Mouse (Mus musculus) C2C12 (cell line): Measurements from ENCODE around the gene Dab2ip. TPM values are rescaled to one million over a fixed set of nuclear protein-coding genes. Genes with fewer than 3 reads are reported as not detected.

Experiments
- H3K27me3 ChIP-seq: one replicate; pipeline ENCODE4 v1.6.1; 2011; ENCODE audit not compliant: control insufficient read depth, insufficient read depth, insufficient read length
- H3K36me3 ChIP-seq: one replicate; pipeline ENCODE4 v1.6.1; 2011; ENCODE audit not compliant: control insufficient read depth, insufficient read depth
- H3K4me3 ChIP-seq: one replicate; pipeline ENCODE4 v1.5.1; 2011; ENCODE audit warnings: mild to moderate bottlenecking, control low read depth; ENCODE audit not compliant: poor library complexity, insufficient read depth, severe bottlenecking
- H3K79me2 ChIP-seq: one replicate; pipeline ENCODE4 v1.6.1; 2011; ENCODE audit not compliant: control insufficient read depth, insufficient read depth
- H3K79me3 ChIP-seq: one replicate; pipeline ENCODE4 v1.6.1; 2011; ENCODE audit warnings: low read depth, control low read depth
- H3ac ChIP-seq: one replicate; pipeline ENCODE3; 2011; ENCODE audit warnings: low read depth; ENCODE audit not compliant: control insufficient read depth, insufficient read length
- CEBPB ChIP-seq: IDR thresholded peaks from one replicate; pipeline ENCODE4 v1.6.1; 2011; ENCODE audit warnings: low read depth, mild to moderate bottlenecking, control low read depth, moderate library complexity
- CTCF ChIP-seq: IDR thresholded peaks from one replicate; pipeline ENCODE4 v1.5.1; 2011; ENCODE audit not compliant: control insufficient read depth, insufficient read depth, insufficient read length
- FOSL1 ChIP-seq: IDR thresholded peaks from one replicate; pipeline ENCODE4 v1.8.0; 2011; ENCODE audit warnings: mild to moderate bottlenecking, low read length; ENCODE audit not compliant: poor library complexity, insufficient read depth, severe bottlenecking
- MAX ChIP-seq: IDR thresholded peaks from one replicate; pipeline ENCODE4 v1.6.1; 2011; ENCODE audit warnings: mild to moderate bottlenecking, control low read depth
- MYOD1 ChIP-seq: IDR thresholded peaks from one replicate; pipeline ENCODE4 v1.6.1; 2011; ENCODE audit warnings: low read depth; ENCODE audit not compliant: control insufficient read depth, insufficient read length
- MYOG ChIP-seq: IDR thresholded peaks from one replicate; pipeline ENCODE4 v1.6.1; 2011; ENCODE audit not compliant: control insufficient read depth, insufficient read length; ENCODE audit errors: extremely low read depth
- USF1 ChIP-seq: IDR thresholded peaks from one replicate; pipeline ENCODE4 v1.6.1; 2011; ENCODE audit warnings: low read depth, mild to moderate bottlenecking, control low read depth, moderate library complexity
- polyA plus RNA-seq: library from polyadenylated mRNA; unstranded; fragments of >200 nt; fragmentation: generic; extraction: Trizol; gene quantifications from one replicate; pipeline ENCODE4 v1.2.1, GENCODE M21; 2012; ENCODE audit warnings: missing spikeins

Gene Dab2ip
- polyA plus RNA-seq, 1 experiment, result 27.9 TPM

- no peak overlapping the region for H3ac ChIP-seq
- H3K4me3 ChIP-seq, result no peak overlapping the region
- no peaks in the 10 kb centered on the region for H3K27me3 ChIP-seq
- no peaks in the 10 kb centered on the region for H3K79me2 ChIP-seq
- H3K36me3 ChIP-seq, result no peaks in the 10 kb centered on the region
- H3K79me3 ChIP-seq, result no peaks in the 10 kb centered on the region
- TF ChIP-seq CTCF, result no peak
Measured at GRCm38 (mm10) chr2:35592725-35593392, 34.8 kb downstream of the Dab2ip start.

DNA sequence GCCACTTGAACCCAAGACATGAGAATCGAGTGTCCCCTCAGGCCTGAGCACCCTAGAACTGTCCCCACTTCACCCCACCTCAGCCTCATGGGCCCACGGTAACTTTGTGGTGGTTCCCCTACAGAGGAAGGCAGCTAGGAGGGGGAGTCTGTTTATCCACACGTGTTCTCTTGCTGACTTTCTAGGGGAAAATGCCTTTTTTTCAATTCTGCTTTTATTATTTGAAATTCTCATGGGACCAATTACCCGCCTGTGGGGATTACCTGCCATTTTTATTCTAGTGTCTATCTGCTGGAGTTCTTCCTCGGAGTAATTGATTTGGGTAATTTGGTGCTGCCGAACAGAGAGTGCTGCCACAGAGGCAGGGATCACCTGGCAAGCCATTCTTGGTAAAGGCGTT is 35.8 kb downstream of the Dab2ip start:
- Histone ChIP-seq H3K27me3 (no peaks in the 10 kb centered on the region), H3K4me3 (no peak overlapping the region), H3K36me3 (no peaks in the 10 kb centered on the region), H3K79me3 (no peaks in the 10 kb centered on the region), H3ac (no peak overlapping the region), H3K79me2 (no peaks in the 10 kb centered on the region)
- TF ChIP-seq CEBPB, result no peak
- TF ChIP-seq FOSL1, result no peak
- no peak for TF ChIP-seq MYOG
- no peak for TF ChIP-seq MAX
- TF ChIP-seq MYOD1, result no peak
- no peak for TF ChIP-seq USF1
- TF ChIP-seq CTCF, result no peak

GRCm38 (mm10) chr2:35595102-35595501 is 37.0 kb downstream of the Dab2ip start:
- Histone ChIP-seq H3K79me3 (no peaks in the 10 kb centered on the region), H3K36me3 (no peaks in the 10 kb centered on the region), H3ac (no peak overlapping the region), H3K4me3 (no peak overlapping the region), H3K79me2 (no peaks in the 10 kb centered on the region), H3K27me3 (no peaks in the 10 kb centered on the region)
- TF ChIP-seq CTCF (no peak), MYOD1 (no peak), FOSL1 (no peak), MAX (no peak), MYOG (no peak), USF1 (no peak), CEBPB (no peak)

- TF ChIP-seq USF1 (no peak), MYOG (no peak), CTCF (no peak), MYOD1 (no peak), FOSL1 (no peak), CEBPB (no peak), MAX (no peak)
- no peaks in the 10 kb centered on the region for H3K36me3 ChIP-seq
- H3K79me3 ChIP-seq, result no peaks in the 10 kb centered on the region
- H3K79me2 ChIP-seq, result no peaks in the 10 kb centered on the region
- no peaks in the 10 kb centered on the region for H3K27me3 ChIP-seq
- no peak overlapping the region for H3K4me3 ChIP-seq
- H3ac ChIP-seq, result no peak overlapping the region
Measured at GRCm38 (mm10) chr2:35595718-35596117, 37.7 kb downstream of the Dab2ip start.

DNA sequence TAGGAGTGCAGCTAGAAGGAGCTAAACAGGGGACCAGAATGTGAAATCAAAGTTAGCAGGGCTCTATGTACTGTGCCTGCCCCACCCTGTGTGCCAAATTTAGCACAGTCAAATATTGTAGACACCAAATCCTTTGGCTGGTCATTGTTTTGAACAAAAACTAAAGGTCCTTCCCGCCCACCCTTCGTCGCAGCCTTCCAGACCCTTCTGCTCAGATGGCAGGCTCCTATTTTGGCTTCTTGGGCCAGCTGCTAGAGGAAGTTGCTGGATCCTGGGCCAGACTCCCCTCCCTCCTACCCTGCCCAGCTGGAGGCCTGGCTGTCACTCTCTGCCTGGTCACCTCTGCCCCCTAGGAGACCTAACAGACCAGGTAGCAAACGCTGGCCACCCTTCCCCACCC is 38.7 kb downstream of the Dab2ip start:
- Histone ChIP-seq H3ac (no peak overlapping the region), H3K36me3 (no peaks in the 10 kb centered on the region), H3K79me3 (no peaks in the 10 kb centered on the region), H3K79me2 (no peaks in the 10 kb centered on the region), H3K27me3 (no peaks in the 10 kb centered on the region), H3K4me3 (no peak overlapping the region)
- TF ChIP-seq USF1 (no peak), MAX (no peak), CTCF (no peak), FOSL1 (no peak), CEBPB (no peak), MYOG (no peak), MYOD1 (no peak)

DNA sequence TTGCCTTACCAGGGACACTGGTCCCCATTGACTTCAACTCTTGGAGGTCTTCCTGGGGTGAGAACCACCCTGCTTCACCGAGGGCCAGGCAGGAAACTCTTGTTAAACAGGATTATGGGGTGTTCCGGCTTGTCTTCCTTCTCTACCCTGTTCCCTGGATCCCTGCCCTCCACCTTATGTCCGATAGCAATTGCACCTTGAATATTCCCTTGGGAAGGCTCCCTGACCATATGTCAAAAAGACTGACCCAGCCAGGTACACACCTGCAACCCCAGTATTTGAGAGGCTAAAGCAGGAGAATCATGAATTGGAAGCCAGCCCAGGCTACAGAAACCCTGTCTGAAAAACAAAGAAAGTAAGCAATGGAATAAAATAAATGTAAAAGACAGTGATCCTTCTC is 40.8 kb downstream of the Dab2ip start:
- TF ChIP-seq USF1 (no peak), CTCF (no peak), FOSL1 (no peak), MYOD1 (no peak), CEBPB (no peak), MYOG (no peak), MAX (no peak)
- H3K27me3 ChIP-seq, result no peaks in the 10 kb centered on the region
- no peaks in the 10 kb centered on the region for H3K36me3 ChIP-seq
- H3ac ChIP-seq, result no peak overlapping the region
- H3K4me3 ChIP-seq, result no peak overlapping the region
- H3K79me2 ChIP-seq, result no peaks in the 10 kb centered on the region
- no peaks in the 10 kb centered on the region for H3K79me3 ChIP-seq
